Mouse (Mus musculus): ENCODE results near the gene Sbk2. TPM values are rescaled to one million over a fixed set of nuclear protein-coding genes. Genes with fewer than 3 reads are reported as not detected.

Sbk2 gene
- polyA plus RNA-seq, 1 experiment from 2014 or later: not detected

GRCm38 (mm10) chr7:4938456-4938855 lies 25.8 kb downstream of the Sbk2 start:
- Histone ChIP-seq H3K4me3 (ENCODE audit: low read depth, low read length) (no peak overlapping the region), H3K27ac (ENCODE audit: low read depth, low read length) (no peak overlapping the region), H3K4me1 (ENCODE audit: control insufficient read depth, insufficient read depth, low read length) (no peaks in the 10 kb centered on the region), H3K9ac (replicated peaks; ENCODE audit: low read depth, low read length) (no peak overlapping the region), H3K27me3 (ENCODE audit: control insufficient read depth, insufficient read depth, low read length) (no peaks in the 10 kb centered on the region), H3K4me2 (ENCODE audit: low read depth, low read length) (no peak overlapping the region), H3K9me3 (ENCODE audit: control insufficient read depth, low read length) (no peaks in the 10 kb centered on the region), H3K36me3 (ENCODE audit: control insufficient read depth, insufficient read depth, low read length) (no peaks in the 10 kb centered on the region)
- WGBS: 47% methylated on average over 2 of the region's 2 CpGs
- ATAC-seq (ENCODE audit: low read depth): 0 out of 2 replicates have a peak, but pooled peaks have one; percentile 32

- H3K4me2 ChIP-seq (ENCODE audit: low read depth, low read length): no peak overlapping the region
- H3K9me3 ChIP-seq (ENCODE audit: control insufficient read depth, low read length): no peaks in the 10 kb centered on the region
- H3K9ac ChIP-seq (replicated peaks; ENCODE audit: low read depth, low read length): no peak overlapping the region
- H3K4me1 ChIP-seq (ENCODE audit: control insufficient read depth, insufficient read depth, low read length): no peaks in the 10 kb centered on the region
- H3K4me3 ChIP-seq (ENCODE audit: low read depth, low read length): no peak overlapping the region
- ATAC-seq (ENCODE audit: low read depth): no peak
- WGBS: 80% methylated on average over 11 of the region's 11 CpGs
- no peaks in the 10 kb centered on the region for H3K27me3 ChIP-seq (ENCODE audit: control insufficient read depth, insufficient read depth, low read length)
- no peaks in the 10 kb centered on the region for H3K36me3 ChIP-seq (ENCODE audit: control insufficient read depth, insufficient read depth, low read length)
- H3K27ac ChIP-seq (ENCODE audit: low read depth, low read length): no peak overlapping the region
Observed at GRCm38 (mm10) chr7:4937392-4937791, 26.8 kb downstream of the Sbk2 start.

- H3K4me1 ChIP-seq (ENCODE audit: control insufficient read depth, insufficient read depth, low read length): no peaks in the 10 kb centered on the region
- no peak overlapping the region for H3K4me2 ChIP-seq (ENCODE audit: low read depth, low read length)
- no peak overlapping the region for H3K9ac ChIP-seq (replicated peaks; ENCODE audit: low read depth, low read length)
- no peak for ATAC-seq (ENCODE audit: low read depth)
- H3K36me3 ChIP-seq (ENCODE audit: control insufficient read depth, insufficient read depth, low read length): no peaks in the 10 kb centered on the region
- no peaks in the 10 kb centered on the region for H3K9me3 ChIP-seq (ENCODE audit: control insufficient read depth, low read length)
- no peak overlapping the region for H3K27ac ChIP-seq (ENCODE audit: low read depth, low read length)
- H3K4me3 ChIP-seq (ENCODE audit: low read depth, low read length): no peak overlapping the region
- WGBS: 77% methylated on average over 10 of the region's 10 CpGs
- no peaks in the 10 kb centered on the region for H3K27me3 ChIP-seq (ENCODE audit: control insufficient read depth, insufficient read depth, low read length)
Observed at GRCm38 (mm10) chr7:4936832-4937231, 27.4 kb downstream of the Sbk2 start.

GRCm38 (mm10) chr7:4934160-4934914 lies 29.9 kb downstream of the Sbk2 start:
- Histone ChIP-seq H3K27me3 (ENCODE audit: control insufficient read depth, insufficient read depth, low read length) (no peaks in the 10 kb centered on the region), H3K4me1 (ENCODE audit: control insufficient read depth, insufficient read depth, low read length) (no peaks in the 10 kb centered on the region), H3K9me3 (ENCODE audit: control insufficient read depth, low read length) (no peaks in the 10 kb centered on the region), H3K9ac (replicated peaks; ENCODE audit: low read depth, low read length) (no peak overlapping the region), H3K4me3 (ENCODE audit: low read depth, low read length) (no peak overlapping the region), H3K36me3 (ENCODE audit: control insufficient read depth, insufficient read depth, low read length) (no peaks in the 10 kb centered on the region), H3K4me2 (ENCODE audit: low read depth, low read length) (no peak overlapping the region), H3K27ac (ENCODE audit: low read depth, low read length) (no peak overlapping the region)
- ATAC-seq (ENCODE audit: low read depth): no peak
- WGBS: 84% methylated on average over 4 of the region's 4 CpGs

- WGBS: 58% methylated on average over 12 of the region's 12 CpGs
Observed at GRCm38 (mm10) chr7:4933103-4933502, 31.1 kb downstream of the Sbk2 start.

GRCm38 (mm10) chr7:4928323-4928722 lies 35.9 kb downstream of the Sbk2 start:
- H3K27ac ChIP-seq (ENCODE audit: low read depth, low read length): no peak overlapping the region
- WGBS: 67% methylated on average over 17 of the region's 17 CpGs
- H3K9ac ChIP-seq (replicated peaks; ENCODE audit: low read depth, low read length): no peak overlapping the region
- ATAC-seq (ENCODE audit: low read depth): no peak
- no peak overlapping the region for H3K4me3 ChIP-seq (ENCODE audit: low read depth, low read length)
- H3K27me3 ChIP-seq (ENCODE audit: control insufficient read depth, insufficient read depth, low read length): no peaks in the 10 kb centered on the region
- H3K4me1 ChIP-seq (ENCODE audit: control insufficient read depth, insufficient read depth, low read length): peaks cover 22% of the 10 kb centered on the region
- no peaks in the 10 kb centered on the region for H3K36me3 ChIP-seq (ENCODE audit: control insufficient read depth, insufficient read depth, low read length)
- no peaks in the 10 kb centered on the region for H3K9me3 ChIP-seq (ENCODE audit: control insufficient read depth, low read length)
- no peak overlapping the region for H3K4me2 ChIP-seq (ENCODE audit: low read depth, low read length)

More at GRCm38 (mm10) chr7:4933103-4933502, 31.1 kb downstream of the Sbk2 start:
- Histone ChIP-seq H3K4me1 (ENCODE audit: control insufficient read depth, insufficient read depth, low read length) (no peaks in the 10 kb centered on the region), H3K9me3 (ENCODE audit: control insufficient read depth, low read length) (no peaks in the 10 kb centered on the region), H3K4me3 (ENCODE audit: low read depth, low read length) (no peak overlapping the region), H3K27ac (ENCODE audit: low read depth, low read length) (no peak overlapping the region), H3K4me2 (ENCODE audit: low read depth, low read length) (no peak overlapping the region), H3K9ac (replicated peaks; ENCODE audit: low read depth, low read length) (no peak overlapping the region), H3K27me3 (ENCODE audit: control insufficient read depth, insufficient read depth, low read length) (no peaks in the 10 kb centered on the region), H3K36me3 (ENCODE audit: control insufficient read depth, insufficient read depth, low read length) (no peaks in the 10 kb centered on the region)
- ATAC-seq (ENCODE audit: low read depth): no peak

- WGBS: 68% methylated on average over 8 of the region's 8 CpGs
- Histone ChIP-seq H3K27me3 (ENCODE audit: control insufficient read depth, insufficient read depth, low read length) (no peaks in the 10 kb centered on the region), H3K27ac (ENCODE audit: low read depth, low read length) (no peak overlapping the region), H3K9me3 (ENCODE audit: control insufficient read depth, low read length) (no peaks in the 10 kb centered on the region), H3K9ac (replicated peaks; ENCODE audit: low read depth, low read length) (no peak overlapping the region), H3K4me3 (ENCODE audit: low read depth, low read length) (no peak overlapping the region), H3K4me2 (ENCODE audit: low read depth, low read length) (no peak overlapping the region), H3K36me3 (ENCODE audit: control insufficient read depth, insufficient read depth, low read length) (no peaks in the 10 kb centered on the region), H3K4me1 (ENCODE audit: control insufficient read depth, insufficient read depth, low read length) (peaks cover 24% of the 10 kb centered on the region)
- no peak for ATAC-seq (ENCODE audit: low read depth)
Observed at GRCm38 (mm10) chr7:4927711-4928110, 36.5 kb downstream of the Sbk2 start.

- Histone ChIP-seq H3K27me3 (ENCODE audit: control insufficient read depth, insufficient read depth, low read length) (no peaks in the 10 kb centered on the region), H3K4me2 (ENCODE audit: low read depth, low read length) (no peak overlapping the region), H3K4me1 (ENCODE audit: control insufficient read depth, insufficient read depth, low read length) (peaks cover 29% of the 10 kb centered on the region), H3K9me3 (ENCODE audit: control insufficient read depth, low read length) (no peaks in the 10 kb centered on the region), H3K27ac (ENCODE audit: low read depth, low read length) (no peak overlapping the region), H3K4me3 (ENCODE audit: low read depth, low read length) (no peak overlapping the region), H3K9ac (replicated peaks; ENCODE audit: low read depth, low read length) (no peak overlapping the region), H3K36me3 (ENCODE audit: control insufficient read depth, insufficient read depth, low read length) (no peaks in the 10 kb centered on the region)
- ATAC-seq (ENCODE audit: low read depth): no peak
- 49% methylated on average over 16 of the region's 16 CpGs for WGBS
Observed at GRCm38 (mm10) chr7:4926849-4927248, 37.4 kb downstream of the Sbk2 start.

GRCm38 (mm10) chr7:4925441-4926381 lies 38.5 kb downstream of the Sbk2 start, which contains the start of gene Ssc5d:
TSS of gene Ssc5d (plus strand) at chr7:4925785.
- Histone ChIP-seq H3K9ac (replicated peaks; ENCODE audit: low read depth, low read length) (no peak within 1 kb of the TSS; the same call in 1 of the 2 replicates), H3K36me3 (ENCODE audit: control insufficient read depth, insufficient read depth, low read length) (peaks cover 3% of the 10 kb centered on the region; the same call in 1 of the 2 replicates)

More at GRCm38 (mm10) chr7:4925441-4926381, 38.5 kb downstream of the Sbk2 start, which contains the start of gene Ssc5d:
- Histone ChIP-seq H3K27me3 (ENCODE audit: control insufficient read depth, insufficient read depth, low read length) (no peaks in the 10 kb centered on the region), H3K9me3 (ENCODE audit: control insufficient read depth, low read length) (no peaks in the 10 kb centered on the region), H3K4me3 (ENCODE audit: low read depth, low read length) (no peak within 1 kb of the TSS), H3K4me2 (ENCODE audit: low read depth, low read length) (peak within 1 kb of the TSS; percentile 60; the same call in 1 of the 2 replicates), H3K27ac (ENCODE audit: low read depth, low read length) (peak within 1 kb of the TSS; percentile 52), H3K4me1 (ENCODE audit: control insufficient read depth, insufficient read depth, low read length) (peaks cover 34% of the 10 kb centered on the region)
- 12% methylated on average over 6 of the region's 6 CpGs for WGBS
- no peak for ATAC-seq (ENCODE audit: low read depth)
